Comparison of ENCODE assay signal across 8 mouse cellular contexts in genomic region chr2:62646671-62647289, GRCm38 (mm10). TPM values are rescaled to one million over a fixed set of nuclear protein-coding genes. Genes with fewer than 3 reads are reported as not detected.
DNase-seq lines count a peak whose midpoint lies in the region; ATAC-seq and TF ChIP-seq lines count a peak whose summit lies in the region.

No protein-coding gene starts in this region.

- H3K4me3 ChIP-seq in lung, embryonic 14.5 days (ENCODE audit: low read depth, low read length) = peak overlapping the region; percentile 55
- peak overlapping the region; percentile 62 for H3K4me3 ChIP-seq in heart, embryonic 11.5 days (ENCODE audit: low read depth, low read length)
- H3K4me3 ChIP-seq in limb, embryonic 13.5 days = peak overlapping the region; percentile 58
- H3K4me3 ChIP-seq in neural tube, embryonic 15.5 days (replicated peaks) = peak overlapping the region; percentile 48

- 0 out of 2 replicates have a peak, but pooled peaks cover 3% of the 10 kb centered on the region for H3K4me1 ChIP-seq in lung, embryonic 14.5 days (ENCODE audit: insufficient read depth)
- peaks cover 3% of the 10 kb centered on the region; the same call in 1 of the 2 replicates for H3K4me1 ChIP-seq in heart, embryonic 11.5 days (ENCODE audit: control insufficient read depth, insufficient read depth, low read length)
- H3K4me1 ChIP-seq in limb, embryonic 13.5 days = peaks cover 9% of the 10 kb centered on the region; the same call in 1 of the 2 replicates
- peaks cover 19% of the 10 kb centered on the region for H3K4me1 ChIP-seq in neural tube, embryonic 15.5 days

- peak; percentile 33 for DNase-seq in lung, embryonic 14.5 days
- no peak for DNase-seq in lung, postnatal 4 days
- DNase-seq in spleen, postnatal 10 days (ENCODE audit: low spot score in 2 of 2) = no peak
- DNase-seq in urinary bladder, postnatal 25 days (ENCODE audit: low spot score) = no peak
- no peak for DNase-seq in cerebellum, postnatal 4 days (ENCODE audit: low spot score in 2 of 2)

- H3K36me3 ChIP-seq in lung, embryonic 14.5 days (ENCODE audit: insufficient read depth) = no peaks in the 10 kb centered on the region
- no peaks in the 10 kb centered on the region for H3K36me3 ChIP-seq in heart, embryonic 11.5 days (ENCODE audit: control insufficient read depth, insufficient read depth, low read length)
- H3K36me3 ChIP-seq in limb, embryonic 13.5 days = no peaks in the 10 kb centered on the region
- H3K36me3 ChIP-seq in neural tube, embryonic 15.5 days = no peaks in the 10 kb centered on the region

- ATAC-seq in lung, embryonic 14.5 days (ENCODE audit: insufficient read depth) = no peak
- ATAC-seq in heart, embryonic 11.5 days (replicated peaks; ENCODE audit: insufficient number of reproducible peaks, low FRiP score, low TSS enrichment) = no peak
- ATAC-seq in limb, embryonic 13.5 days (ENCODE audit: low FRiP score, low read depth) = no peak
- ATAC-seq in neural tube, embryonic 15.5 days (ENCODE audit: low FRiP score) = no peak

- H3K27me3 ChIP-seq in lung, embryonic 14.5 days (ENCODE audit: insufficient read depth, low read length) = no peaks in the 10 kb centered on the region
- 0 out of 2 replicates have a peak, but pooled peaks cover 2% of the 10 kb centered on the region for H3K27me3 ChIP-seq in heart, embryonic 11.5 days (ENCODE audit: control insufficient read depth, insufficient read depth, low read length)
- H3K27me3 ChIP-seq in limb, embryonic 13.5 days = peaks cover 6% of the 10 kb centered on the region; the same call in 1 of the 2 replicates
- H3K27me3 ChIP-seq in neural tube, embryonic 15.5 days (replicated peaks) = 0 out of 2 replicates have a peak, but pooled peaks cover 7% of the 10 kb centered on the region

- H3K4me2 ChIP-seq in lung, embryonic 14.5 days = peak overlapping the region; percentile 71
- H3K4me2 ChIP-seq in heart, embryonic 11.5 days = peak overlapping the region; percentile 73
- peak overlapping the region; percentile 71 for H3K4me2 ChIP-seq in limb, embryonic 13.5 days (replicated peaks)
- H3K4me2 ChIP-seq in neural tube, embryonic 15.5 days = peak overlapping the region; percentile 84

- peak overlapping the region; percentile 54 for H3K9ac ChIP-seq in lung, embryonic 14.5 days
- peak overlapping the region; percentile 77; the same call in 1 of the 2 replicates for H3K9ac ChIP-seq in heart, embryonic 11.5 days (ENCODE audit: low read depth, low read length)
- H3K9ac ChIP-seq in limb, embryonic 13.5 days = no peak overlapping the region
- H3K9ac ChIP-seq in neural tube, embryonic 15.5 days (replicated peaks) = no peak overlapping the region

- no peak overlapping the region for H3K27ac ChIP-seq in lung, embryonic 14.5 days (ENCODE audit: low read depth)
- no peak overlapping the region for H3K27ac ChIP-seq in heart, embryonic 11.5 days (ENCODE audit: low read depth, low read length)
- H3K27ac ChIP-seq in limb, embryonic 13.5 days = no peak overlapping the region
- no peak overlapping the region for H3K27ac ChIP-seq in neural tube, embryonic 15.5 days (replicated peaks)

- TF ChIP-seq CTCF in lung, embryonic 14.5 days (IDR thresholded peaks at IDR 0.05; ENCODE audit: low read depth) = no peak

- 25% methylated on average over 6 of the region's 6 CpGs for WGBS in lung, embryonic 14.5 days
- 24% methylated on average over 6 of the region's 6 CpGs for WGBS in heart, embryonic 11.5 days (ENCODE audit: insufficient replicate concordance)
- WGBS in limb, embryonic 13.5 days = 23% methylated on average over 6 of the region's 6 CpGs
- whole genome bisulfite sequencing in neural tube, embryonic 15.5 days = 7% methylated on average over 6 of the region's 6 CpGs

- no peaks in the 10 kb centered on the region for H3K9me3 ChIP-seq in lung, embryonic 14.5 days (ENCODE audit: low read depth, low read length)
- H3K9me3 ChIP-seq in heart, embryonic 11.5 days (replicated peaks; ENCODE audit: control insufficient read depth, low read length) = no peaks in the 10 kb centered on the region
- no peaks in the 10 kb centered on the region for H3K9me3 ChIP-seq in limb, embryonic 13.5 days
- no peaks in the 10 kb centered on the region for H3K9me3 ChIP-seq in neural tube, embryonic 15.5 days (replicated peaks)

RNA-seq across cellular contexts. Expression of gene Ifih1, which starts 0.7 kb away (rescaled TPM):
- 1.5 TPM in 2 replicates for polyA plus RNA-seq in lung, embryonic 14.5 days (2014; fragmentation: Nextera tagmentation; extraction: Ambion mirVana)
- polyA plus RNA-seq in heart, embryonic 11.5 days (2014; fragmentation: Nextera tagmentation; extraction: Ambion mirVana) = 0.46 and 0.80 TPM in 2 replicates
- 1.4 and 1.6 TPM in 2 replicates for polyA plus RNA-seq in limb, embryonic 13.5 days (2015; fragmentation: Nextera tagmentation; extraction: Ambion mirVana)
- 0.87 and 3.2 TPM in 2 replicates for polyA plus RNA-seq in neural tube, embryonic 15.5 days (2015; fragmentation: Nextera tagmentation; extraction: Ambion mirVana)

RNA-seq across cellular contexts. Expression of gene Gca, which starts 17.3 kb away (rescaled TPM):
- polyA plus RNA-seq in lung, embryonic 14.5 days (2014; fragmentation: Nextera tagmentation; extraction: Ambion mirVana) = 5.5 and 7.2 TPM in 2 replicates
- 13.5 and 14.1 TPM in 2 replicates for polyA plus RNA-seq in heart, embryonic 11.5 days (2014; fragmentation: Nextera tagmentation; extraction: Ambion mirVana)
- 1.1 and 1.5 TPM in 2 replicates for polyA plus RNA-seq in limb, embryonic 13.5 days (2015; fragmentation: Nextera tagmentation; extraction: Ambion mirVana)
- polyA plus RNA-seq in neural tube, embryonic 15.5 days (2015; fragmentation: Nextera tagmentation; extraction: Ambion mirVana) = 3.2 and 3.8 TPM in 2 replicates

Comparison
In these comparisons a context has a peak if more than half of its experiments do, and no peak if none do; other contexts are left out.
1. H3K9ac ChIP-seq: peak in lung, embryonic 14.5 days (single experiment) and heart, embryonic 11.5 days (single experiment); none in limb, embryonic 13.5 days (single experiment) and neural tube, embryonic 15.5 days (single experiment).
2. Peak in every context shown above with its lines, with median percentiles within 50 percentile points of each other: H3K4me2 ChIP-seq and H3K4me3 ChIP-seq.